Mouse (Mus musculus) G1E-ER4 (cell line): ENCODE measurements around the gene Macf1. TPM values are rescaled to one million over a fixed set of nuclear protein-coding genes. Genes with fewer than 3 reads are reported as not detected.

ENCODE experiments used
- GATA1 ChIP-seq: IDR thresholded peaks from one replicate; pipeline ENCODE4 v1.8.0; 2012; ENCODE audit warnings: low read length, inconsistent platforms
- polyA plus RNA-seq: library from polyadenylated mRNA; stranded (reverse); fragments of >175 nt; gene quantifications from 2 replicates; pipeline ENCODE4 v1.2.3, GENCODE M21; 2012

The Macf1 gene
- polyA plus RNA-seq, 1 experiment = 55.4 TPM

DNA sequence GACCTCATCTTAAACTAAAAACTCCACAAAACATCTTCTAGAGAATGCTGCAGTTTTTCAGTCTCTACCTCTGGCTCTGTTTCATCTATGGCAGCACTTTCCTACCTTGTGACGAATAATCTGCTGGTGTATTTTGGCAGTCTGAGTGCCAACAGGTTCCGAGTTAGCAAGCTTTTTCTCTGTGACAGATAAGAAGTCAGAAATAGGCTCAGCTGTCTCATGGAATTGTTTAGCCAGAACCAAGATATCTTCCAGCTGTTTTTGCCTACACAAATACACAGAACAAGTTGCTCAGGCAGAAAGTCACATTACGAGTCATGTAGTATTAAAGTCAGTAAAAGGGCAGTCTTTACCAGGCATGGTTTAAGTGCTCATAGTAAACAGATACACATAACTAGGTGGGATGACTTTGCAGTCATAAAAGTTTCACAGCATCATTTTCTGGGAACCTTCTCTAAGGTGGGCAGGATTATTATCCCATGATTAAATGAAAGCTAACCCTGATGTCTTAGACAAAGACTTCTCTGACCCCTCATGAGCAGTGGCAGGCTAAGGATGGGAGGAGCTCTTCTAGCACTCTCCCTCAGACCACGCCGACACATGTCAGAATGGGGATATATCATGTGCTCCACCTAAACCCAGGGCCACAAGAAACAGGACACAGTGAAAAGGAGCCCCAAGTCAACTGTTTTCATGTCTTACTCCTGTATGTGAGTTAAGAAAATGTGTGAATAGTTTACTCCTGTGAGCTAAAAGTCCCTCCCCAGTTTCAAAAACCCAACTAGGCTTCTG, 286.3 kb downstream of the Macf1 start:
- no peak for TF ChIP-seq GATA1

DNA sequence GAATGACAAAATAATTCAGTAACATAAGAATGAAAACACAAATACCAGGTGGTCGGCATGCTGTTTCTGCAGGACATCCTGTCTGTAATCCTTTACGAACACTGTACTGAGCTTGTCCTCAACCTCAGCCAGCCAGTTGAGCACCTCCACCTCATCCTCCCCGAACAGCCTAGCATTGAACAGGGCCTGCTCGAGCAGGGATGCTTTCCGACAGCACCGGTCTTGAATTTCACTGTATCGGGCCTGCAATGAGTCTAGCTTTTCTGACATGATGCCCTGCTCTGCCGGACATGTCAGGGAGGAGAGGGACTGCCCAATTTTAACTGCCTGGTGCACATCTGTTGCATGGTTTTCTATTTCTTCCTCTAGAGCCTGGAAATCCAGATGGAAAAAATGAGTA, 287.1 kb downstream of the Macf1 start:
- no peak for TF ChIP-seq GATA1

DNA sequence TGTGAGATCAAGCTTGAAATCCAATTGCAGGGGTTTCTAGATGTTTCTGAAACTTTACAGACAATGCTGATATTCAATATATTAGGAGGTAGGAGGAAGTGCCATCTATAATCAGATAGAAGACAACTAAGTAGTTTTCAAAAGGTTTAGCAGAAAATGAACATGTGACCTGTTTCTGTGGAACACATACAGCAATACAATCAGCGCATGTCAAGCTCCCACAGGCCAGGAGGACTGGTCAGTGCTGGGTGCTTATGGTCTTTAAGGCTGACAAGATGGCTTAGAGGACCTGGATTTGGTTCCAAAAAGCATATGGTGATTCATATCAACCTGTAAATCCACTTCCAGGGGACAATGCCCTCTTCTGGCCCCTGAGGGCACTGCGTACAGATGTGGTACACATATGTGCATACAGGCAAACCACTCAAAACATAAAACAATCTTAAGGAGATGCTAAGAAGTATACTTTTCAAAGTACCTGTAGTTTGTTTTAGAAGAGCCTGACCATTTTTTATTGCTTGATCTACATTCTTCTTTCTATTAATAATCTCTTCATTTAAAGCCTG, 288.6 kb downstream of the Macf1 start:
- no peak for TF ChIP-seq GATA1

DNA sequence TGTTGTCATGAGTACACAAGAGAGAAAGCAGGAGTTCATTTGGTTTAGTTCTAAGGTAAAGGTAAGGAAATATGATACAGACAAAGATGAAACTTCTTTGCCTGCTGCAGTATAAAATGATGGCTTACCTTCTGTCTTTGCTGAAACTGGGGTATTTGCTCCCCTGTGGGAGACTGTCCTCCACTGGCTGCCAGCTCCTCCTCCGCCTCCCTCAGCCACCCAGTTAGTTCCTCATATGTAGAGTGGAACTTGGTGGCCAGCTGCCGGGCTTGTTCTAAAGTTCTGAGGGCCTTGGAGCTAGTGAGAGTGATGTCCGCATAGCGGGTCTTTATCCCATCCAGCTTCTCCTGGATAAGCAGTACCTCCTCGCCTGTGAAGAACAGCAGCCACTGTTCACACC, 289.3 kb downstream of the Macf1 start:
- no peak for TF ChIP-seq GATA1

DNA sequence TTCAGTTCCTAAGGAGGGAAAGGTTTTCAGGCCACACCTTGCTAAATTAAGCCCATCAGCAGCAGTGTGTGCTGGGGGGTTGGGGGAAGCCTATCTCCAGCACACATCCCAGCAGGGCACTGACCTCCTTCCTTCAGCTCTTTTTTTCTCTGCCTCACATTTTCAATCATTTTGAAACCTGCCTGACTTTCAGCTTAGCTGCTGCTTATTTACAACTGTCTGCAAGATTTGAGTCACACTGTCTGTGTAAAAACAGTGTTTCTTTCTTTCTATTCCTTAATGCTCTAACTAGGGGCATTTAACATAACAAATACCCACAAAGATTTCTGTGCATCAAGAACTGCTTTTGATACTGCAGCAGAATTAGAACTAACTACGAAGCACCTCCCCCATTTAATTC, 289.9 kb downstream of the Macf1 start:
- no peak for TF ChIP-seq GATA1

DNA sequence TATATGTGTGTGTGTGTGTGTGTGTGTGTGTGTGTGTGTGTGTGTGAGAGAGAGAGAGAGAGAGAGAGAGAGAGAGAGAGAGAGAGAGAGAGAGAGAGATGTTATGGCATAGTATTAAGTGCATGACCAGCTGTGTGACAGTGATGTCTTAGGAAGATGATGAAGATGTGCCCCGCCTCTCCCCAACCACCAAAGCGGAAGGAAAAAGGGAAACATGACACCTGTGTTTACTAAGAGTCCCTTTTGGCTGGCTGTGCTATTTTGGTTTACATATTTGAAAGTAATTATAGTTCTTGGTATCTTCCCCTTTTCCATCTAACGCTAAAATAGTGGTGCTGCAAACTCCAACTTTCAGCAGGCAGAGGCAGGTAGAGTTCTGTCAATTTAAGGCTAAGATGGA, 291.2 kb downstream of the Macf1 start:
- TF ChIP-seq GATA1 = no peak

DNA sequence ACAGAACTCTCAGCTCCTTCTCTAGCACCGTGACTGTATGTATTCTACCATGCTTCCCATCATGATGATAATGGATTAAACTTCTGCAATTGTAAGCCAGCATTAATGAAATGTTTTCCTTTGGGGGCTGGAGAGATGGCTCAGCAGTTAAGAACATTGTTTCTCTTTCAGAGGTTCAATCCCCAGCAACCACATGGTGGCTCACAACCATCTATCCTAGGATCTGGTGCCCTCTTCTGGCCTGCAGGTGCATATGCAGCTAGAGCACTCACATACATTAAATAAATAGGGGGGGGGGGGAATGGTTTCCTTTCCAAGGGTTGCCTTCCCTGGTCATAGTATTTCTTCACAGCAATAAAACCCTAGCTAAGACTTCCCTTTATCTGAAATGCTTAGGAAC, 292.0 kb downstream of the Macf1 start:
- no peak for TF ChIP-seq GATA1

DNA sequence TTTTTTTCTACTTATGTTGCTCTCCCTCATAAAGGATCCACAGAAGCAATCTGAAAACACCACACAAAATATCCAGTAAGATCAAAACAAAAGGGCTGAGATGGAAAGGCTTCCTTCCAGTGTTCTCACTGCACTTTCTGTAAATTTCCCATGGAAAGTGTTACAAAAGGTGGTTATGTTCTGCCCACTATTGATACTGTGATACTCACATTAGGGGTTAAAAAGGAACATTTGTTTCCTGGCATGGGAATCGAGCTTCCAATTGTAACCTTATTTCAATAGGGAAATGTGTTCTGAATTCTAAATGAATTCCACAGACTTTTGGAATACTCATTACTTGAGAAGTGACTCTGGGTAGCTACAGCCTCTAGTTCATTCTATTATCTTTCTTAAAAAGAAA, 299.1 kb downstream of the Macf1 start:
- TF ChIP-seq GATA1 = no peak

DNA sequence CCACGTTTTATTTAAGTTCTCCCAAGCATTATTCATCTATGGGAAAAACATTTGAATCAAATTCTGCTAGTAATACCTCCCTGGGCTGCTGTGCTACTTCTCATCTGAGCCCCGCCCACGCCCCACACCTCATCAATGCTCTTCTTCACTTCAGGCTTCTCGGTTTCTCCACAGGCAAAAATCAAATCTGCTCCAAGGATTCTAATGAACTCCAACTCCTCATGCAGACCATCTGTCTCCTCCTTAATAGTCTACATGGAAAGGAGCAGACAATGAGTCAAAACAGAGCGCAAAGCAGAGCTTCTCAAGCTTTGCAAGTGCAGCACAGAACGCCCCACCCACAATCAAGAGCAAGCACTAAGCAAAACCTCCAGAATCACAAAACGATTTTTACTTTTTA, 301.0 kb downstream of the Macf1 start:
- no peak for TF ChIP-seq GATA1

DNA sequence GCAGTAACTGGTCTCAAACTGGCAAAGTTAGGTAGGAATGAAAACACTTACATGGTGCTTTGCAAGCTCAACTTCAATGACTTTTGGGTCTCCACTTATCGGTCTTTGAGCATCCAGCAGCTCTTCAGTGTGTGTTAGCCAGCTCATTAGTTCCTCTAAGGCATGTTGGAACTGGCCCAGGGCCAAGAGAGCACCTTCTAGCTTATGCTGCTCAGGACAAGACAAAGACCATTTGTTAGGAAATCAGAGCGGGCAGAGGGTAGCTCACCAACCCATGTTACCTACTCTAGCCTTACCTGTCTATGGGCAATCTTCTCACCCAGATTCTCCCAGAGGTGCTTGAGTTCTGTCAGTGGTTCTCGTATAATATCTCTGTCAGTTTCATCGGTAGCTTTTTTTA, 302.1 kb downstream of the Macf1 start:
- no peak for TF ChIP-seq GATA1

DNA sequence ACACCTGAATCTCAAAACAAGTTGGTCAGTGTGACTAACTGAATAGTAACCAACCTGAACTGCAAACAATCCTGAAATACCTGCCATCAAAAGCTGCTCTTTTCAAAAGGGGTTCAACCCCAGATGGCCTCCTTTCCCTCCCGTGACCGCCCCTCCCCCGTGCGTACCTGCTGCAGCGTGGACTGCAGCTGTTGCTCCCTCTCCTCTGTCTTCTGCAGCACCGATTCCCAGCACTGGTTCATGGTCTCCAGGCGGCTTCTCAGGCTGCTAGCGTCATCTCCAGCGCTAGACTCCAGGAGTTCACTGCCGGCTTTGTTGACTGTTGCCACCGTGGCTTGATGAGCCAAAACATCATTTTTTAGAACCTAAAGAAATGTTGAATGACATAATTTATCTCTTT, 302.6 kb downstream of the Macf1 start:
- no peak for TF ChIP-seq GATA1

DNA sequence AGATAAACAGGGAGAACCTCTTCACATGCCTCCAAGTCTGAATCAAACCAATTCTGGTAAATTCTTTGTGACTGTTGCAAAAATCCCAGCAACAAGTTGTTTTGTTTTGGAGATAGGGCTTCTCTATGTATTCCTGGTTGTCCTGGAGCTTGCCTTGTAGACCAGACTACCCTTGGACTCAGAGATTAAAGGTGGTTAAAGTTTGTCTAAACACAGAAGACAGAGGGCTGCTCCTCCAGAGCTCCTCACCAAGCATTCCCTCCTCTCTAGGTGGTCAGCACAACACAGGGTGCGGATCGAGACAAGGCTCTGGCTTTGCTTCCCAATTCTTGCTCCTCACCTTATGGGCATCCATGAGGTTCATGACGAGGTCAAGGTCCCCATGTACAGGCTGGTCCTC, 308.1 kb downstream of the Macf1 start:
- no peak for TF ChIP-seq GATA1

DNA sequence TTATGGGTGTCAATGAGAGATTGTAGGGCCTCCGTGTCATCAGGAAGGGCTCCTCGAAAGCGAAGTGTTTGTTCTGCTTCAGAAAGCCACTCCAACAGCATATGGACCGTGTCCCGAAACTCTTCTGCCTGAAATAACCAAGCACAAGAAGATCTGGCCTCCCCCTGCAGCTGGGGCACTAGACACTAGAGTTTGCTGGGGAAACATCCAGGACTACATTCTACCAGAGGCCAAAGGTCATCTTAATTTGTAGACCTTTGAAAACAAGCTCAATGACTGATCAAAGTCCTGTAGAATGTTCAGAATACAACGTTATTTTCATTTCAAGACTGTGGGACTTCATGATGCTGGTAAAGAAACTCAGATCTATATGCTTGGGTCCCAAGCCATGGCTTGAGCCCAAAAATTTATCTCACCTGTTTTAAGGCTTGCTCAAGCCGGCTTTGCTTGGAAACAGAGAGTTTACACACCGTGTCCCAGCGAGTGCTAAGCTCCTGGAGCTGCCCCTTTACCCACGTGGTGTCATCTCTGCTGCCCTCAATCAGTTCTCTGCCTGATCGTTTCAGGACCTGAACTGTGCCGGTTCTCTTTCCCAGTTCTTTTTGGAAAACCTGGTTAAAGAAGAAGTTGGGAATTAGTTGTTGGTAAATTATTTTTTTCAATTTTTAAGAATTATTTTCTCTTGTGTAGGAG, 309.7 kb downstream of the Macf1 start:
- no peak for TF ChIP-seq GATA1

DNA sequence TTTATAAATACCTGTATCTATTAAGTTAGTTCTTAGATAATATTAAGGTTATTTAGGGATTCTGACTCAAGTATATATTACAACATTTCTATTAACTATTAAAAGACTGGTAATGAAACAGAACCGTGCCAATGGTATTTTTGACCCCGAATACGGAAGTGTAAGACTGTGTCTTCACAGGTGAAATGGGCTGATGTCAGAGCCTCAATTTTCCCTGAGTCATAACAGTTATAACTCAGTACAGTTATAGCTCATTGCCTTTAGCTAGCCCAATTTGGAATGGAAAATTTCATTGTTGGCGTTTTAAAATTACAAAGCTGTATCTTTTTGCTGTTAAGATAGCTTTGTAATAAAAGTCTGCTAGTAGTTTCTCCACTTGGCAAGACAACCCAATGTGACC, 320.6 kb downstream of the Macf1 start:
- no peak for TF ChIP-seq GATA1

DNA sequence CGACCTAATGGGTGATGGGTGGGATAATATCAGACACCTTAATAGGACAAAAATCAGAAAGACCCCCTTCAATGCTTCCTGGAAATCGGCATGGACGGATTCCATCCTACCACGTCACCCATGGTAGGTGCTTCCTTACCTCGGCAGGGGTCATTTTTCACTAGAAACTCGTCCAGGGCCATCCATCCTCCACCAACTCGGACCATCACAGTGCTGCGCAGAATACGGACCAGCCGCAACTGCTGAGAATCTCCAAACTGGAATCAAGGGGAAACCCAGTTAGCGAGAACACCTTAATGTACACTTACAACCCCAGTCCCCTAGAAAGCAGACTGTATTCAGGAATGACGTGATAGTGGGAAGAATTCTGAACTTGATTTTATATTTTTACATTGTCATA, 323.4 kb downstream of the Macf1 start:
- TF ChIP-seq GATA1 = no peak

DNA sequence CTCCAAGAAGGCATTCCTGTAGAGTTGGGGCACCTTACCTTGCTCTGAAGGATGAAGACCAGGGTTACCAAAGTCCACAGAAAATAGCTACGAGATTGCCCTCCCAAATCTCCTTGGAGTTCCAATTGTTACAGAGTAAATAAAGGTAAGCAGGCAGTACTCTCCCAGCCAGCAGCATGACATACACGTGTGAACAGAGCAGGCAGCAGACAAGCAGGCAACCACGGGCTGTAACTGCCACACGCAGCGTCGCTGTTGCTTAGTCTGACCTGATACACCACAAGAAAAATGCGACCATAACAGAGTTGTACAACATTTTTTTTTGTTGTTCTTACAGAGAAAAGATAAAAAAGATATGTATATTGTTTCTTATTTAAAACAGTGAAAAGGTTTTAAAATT, 325.5 kb downstream of the Macf1 start:
- no peak for TF ChIP-seq GATA1

DNA sequence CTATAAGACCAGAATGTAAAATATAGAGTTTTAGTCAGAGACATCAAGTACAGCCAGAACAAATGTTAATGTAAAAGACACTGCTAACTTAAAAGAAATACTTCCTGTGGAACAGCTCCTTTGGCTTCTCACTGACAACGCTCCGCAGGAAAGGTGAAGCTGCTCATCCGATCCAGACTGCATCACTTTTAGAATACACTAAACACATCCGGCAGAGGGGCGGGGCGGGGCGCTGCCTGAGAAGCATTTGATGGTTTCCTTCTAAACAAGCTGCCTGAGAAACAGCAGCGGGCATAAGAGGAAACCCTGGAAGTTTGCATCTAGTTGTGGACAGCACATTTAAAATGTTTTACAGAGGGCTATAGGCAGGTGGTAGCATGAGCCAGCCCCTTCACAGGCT, 328.2 kb downstream of the Macf1 start:
- TF ChIP-seq GATA1 = no peak
